9 mouse cellular contexts compared by ENCODE assay signal in the genomic region with DNA sequence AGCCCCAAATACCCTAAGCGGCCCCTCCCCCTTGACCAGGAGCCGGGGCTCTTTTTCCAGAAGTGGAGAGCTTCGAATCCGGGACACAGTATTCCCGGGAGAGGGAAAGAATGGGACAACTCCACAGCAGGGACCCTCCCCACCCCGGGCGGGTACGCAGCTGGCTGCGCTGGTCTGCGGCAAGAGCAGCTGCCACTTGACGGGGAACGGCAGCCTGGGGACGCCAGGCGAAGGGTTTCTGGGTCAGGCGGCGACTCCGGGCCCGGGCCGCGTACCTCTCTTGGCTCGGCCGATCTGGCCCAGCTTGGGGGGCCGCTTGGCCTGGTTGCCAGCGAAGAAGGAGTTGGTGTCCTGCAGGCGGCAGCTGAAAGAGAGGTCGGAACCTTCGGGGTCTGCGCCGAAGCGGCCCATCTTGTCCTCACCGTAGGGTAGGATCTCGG. TPM values are rescaled to one million over a fixed set of nuclear protein-coding genes. Genes with fewer than 3 reads are reported as not detected.
DNase-seq lines count a peak whose midpoint lies in the region; ATAC-seq lines count a peak whose summit lies in the region.
"Had no signal": no experiment of that assay in that cellular context is flagged by ENCODE, and none has a peak within 500 bp of the region (broad histone marks: within the 10 kb centered on the region; RNA-seq: fewer than 3 reads in every experiment).

No protein-coding gene starts in this region.

- under 1% methylated on average over 32 of the region's 32 CpGs for WGBS in heart, embryonic 13.5 days
- under 1% methylated on average over 32 of the region's 32 CpGs for whole genome bisulfite sequencing in embryonic facial prominence, embryonic 12.5 days
- under 1% methylated on average over 32 of the region's 32 CpGs for WGBS in intestine, embryonic 15.5 days
- 0% methylated on average over 32 of the region's 32 CpGs for WGBS in neural tube, embryonic 12.5 days

- peak overlapping the region; percentile 99 for H3K4me2 ChIP-seq in heart, embryonic 13.5 days
- H3K4me2 ChIP-seq in embryonic facial prominence, embryonic 12.5 days (replicated peaks) = peak overlapping the region; percentile 91
- peak overlapping the region; percentile 97 for H3K4me2 ChIP-seq in intestine, embryonic 15.5 days (replicated peaks)
- H3K4me2 ChIP-seq in neural tube, embryonic 12.5 days (replicated peaks) = peak overlapping the region; percentile 96

- H3K4me3 ChIP-seq in heart, embryonic 13.5 days = peak overlapping the region; percentile 75
- peak overlapping the region; percentile 68 for H3K4me3 ChIP-seq in embryonic facial prominence, embryonic 12.5 days
- H3K4me3 ChIP-seq in intestine, embryonic 15.5 days (replicated peaks) = peak overlapping the region; percentile 61
- peak overlapping the region; percentile 78 for H3K4me3 ChIP-seq in neural tube, embryonic 12.5 days

- 0 out of 2 replicates have a peak, but pooled peaks cover 8% of the 10 kb centered on the region for H3K36me3 ChIP-seq in heart, embryonic 13.5 days
- H3K36me3 ChIP-seq in embryonic facial prominence, embryonic 12.5 days = peaks cover 8% of the 10 kb centered on the region
- no peaks in the 10 kb centered on the region for H3K36me3 ChIP-seq in intestine, embryonic 15.5 days
- no peaks in the 10 kb centered on the region for H3K36me3 ChIP-seq in neural tube, embryonic 12.5 days

- intact Hi-C loops in heart, postnatal 36 days (cut with DNase I) = no loop called here
- intact Hi-C loops in left cerebral cortex, postnatal 14 days (cut with DNase I) = no loop called here

- H3K4me1 ChIP-seq in heart, embryonic 13.5 days = peaks cover 30% of the 10 kb centered on the region
- H3K4me1 ChIP-seq in embryonic facial prominence, embryonic 12.5 days = peaks cover 21% of the 10 kb centered on the region
- peaks cover 24% of the 10 kb centered on the region for H3K4me1 ChIP-seq in intestine, embryonic 15.5 days (replicated peaks)
- peaks cover 31% of the 10 kb centered on the region for H3K4me1 ChIP-seq in neural tube, embryonic 12.5 days

- H3K27me3 ChIP-seq in heart, embryonic 13.5 days (replicated peaks) = peaks cover 70% of the 10 kb centered on the region
- peaks cover 29% of the 10 kb centered on the region for H3K27me3 ChIP-seq in embryonic facial prominence, embryonic 12.5 days
- H3K27me3 ChIP-seq in intestine, embryonic 15.5 days (replicated peaks) = peaks cover 24% of the 10 kb centered on the region
- H3K27me3 ChIP-seq in neural tube, embryonic 12.5 days (replicated peaks) = no peaks in the 10 kb centered on the region; the same call in 1 of the 2 replicates

- no peak for ATAC-seq in heart, embryonic 13.5 days (ENCODE audit: extremely low read depth, insufficient number of reproducible peaks, low FRiP score, low TSS enrichment)
- ATAC-seq in CD4-positive, CD25-positive, alpha-beta regulatory T cell, adult 4 months = peak; percentile 7
- peak; percentile 7; the same call in 1 of the 2 replicates for ATAC-seq in embryonic facial prominence, embryonic 12.5 days (ENCODE audit: insufficient number of reproducible peaks, insufficient read depth, low FRiP score, low TSS enrichment)
- no peak for ATAC-seq in intestine, embryonic 15.5 days
- ATAC-seq in neural tube, embryonic 12.5 days (ENCODE audit: low FRiP score, low read depth) = peak; percentile 25

- no peak for DNase-seq in heart, postnatal 36 days
- DNase-seq in adrenal gland, postnatal 36 days = no peak
- no peak for DNase-seq in left cerebral cortex, postnatal 14 days (ENCODE audit: low spot score in 2 of 2)

- H3K9ac ChIP-seq in heart, embryonic 13.5 days = peak overlapping the region; percentile 80
- peak overlapping the region; percentile 68 for H3K9ac ChIP-seq in embryonic facial prominence, embryonic 12.5 days
- H3K9ac ChIP-seq in intestine, embryonic 15.5 days = peak overlapping the region; percentile 61
- H3K9ac ChIP-seq in neural tube, embryonic 12.5 days = peak overlapping the region; percentile 81

- no peak overlapping the region for H3K27ac ChIP-seq in heart, embryonic 13.5 days (replicated peaks)
- H3K27ac ChIP-seq in embryonic facial prominence, embryonic 12.5 days = 0 out of 2 replicates have a peak overlapping the region, but pooled peaks have one; percentile 23
- H3K27ac ChIP-seq in intestine, embryonic 15.5 days = 0 out of 2 replicates have a peak overlapping the region, but pooled peaks have one; percentile 27
- peak overlapping the region; percentile 82 for H3K27ac ChIP-seq in neural tube, embryonic 12.5 days

- no peaks in the 10 kb centered on the region for H3K9me3 ChIP-seq in heart, embryonic 13.5 days
- no peaks in the 10 kb centered on the region for H3K9me3 ChIP-seq in embryonic facial prominence, embryonic 12.5 days
- no peaks in the 10 kb centered on the region for H3K9me3 ChIP-seq in intestine, embryonic 15.5 days
- no peaks in the 10 kb centered on the region for H3K9me3 ChIP-seq in neural tube, embryonic 12.5 days

RNA-seq across cellular contexts. Expression of gene Camk2n2, which starts 0.3 kb away (rescaled TPM):
- 0.37 and 0.48 TPM in 2 replicates for polyA plus RNA-seq in heart, embryonic 13.5 days (2015; fragmentation: Nextera tagmentation; extraction: Ambion mirVana)
- total RNA-seq in heart, postnatal 36 days (2021) = 1 to 10 TPM; 1.1 to 1.2 TPM
- polyA plus RNA-seq in CD4-positive, CD25-positive, alpha-beta regulatory T cell, adult 4 months (2017; shearing (Covaris generic)) = not detected
- polyA plus RNA-seq in embryonic facial prominence, embryonic 12.5 days (2016; fragmentation: Nextera tagmentation; extraction: Ambion mirVana) = 2.1 and 2.4 TPM in 2 replicates
- polyA plus RNA-seq in intestine, embryonic 15.5 days (2015; fragmentation: Nextera tagmentation; extraction: Ambion mirVana) = 0.83 and 0.97 TPM in 2 replicates
- 11.9 and 12.3 TPM in 2 replicates for polyA plus RNA-seq in neural tube, embryonic 12.5 days (2016; fragmentation: Nextera tagmentation; extraction: Ambion mirVana)
- total RNA-seq in adrenal gland, postnatal 36 days (2021) = 100 to 1,000 TPM in 1 of 2 experiments, 10 to 100 TPM in 1; 25.3 to 128 TPM
- total RNA-seq in left cerebral cortex, postnatal 14 days (2021) = 100 to 1,000 TPM; 176 to 177 TPM

RNA-seq across cellular contexts. Expression of gene Ece2, which starts 8.9 kb away (rescaled TPM):
- 0.92 and 1.2 TPM in 2 replicates for polyA plus RNA-seq in heart, embryonic 13.5 days (2015; fragmentation: Nextera tagmentation; extraction: Ambion mirVana)
- 1 to 10 TPM in 1 of 2 experiments, under 1 TPM in 1; 0.41 to 1.2 TPM for total RNA-seq in heart, postnatal 36 days (2021)
- polyA plus RNA-seq in CD4-positive, CD25-positive, alpha-beta regulatory T cell, adult 4 months (2017; shearing (Covaris generic)) = not detected
- 7.5 and 7.7 TPM in 2 replicates for polyA plus RNA-seq in embryonic facial prominence, embryonic 12.5 days (2016; fragmentation: Nextera tagmentation; extraction: Ambion mirVana)
- 1.3 and 1.6 TPM in 2 replicates for polyA plus RNA-seq in intestine, embryonic 15.5 days (2015; fragmentation: Nextera tagmentation; extraction: Ambion mirVana)
- polyA plus RNA-seq in neural tube, embryonic 12.5 days (2016; fragmentation: Nextera tagmentation; extraction: Ambion mirVana) = 6.9 and 8.0 TPM in 2 replicates
- 10 to 100 TPM in 1 of 2 experiments, 1 to 10 TPM in 1; 8.9 to 17.5 TPM for total RNA-seq in adrenal gland, postnatal 36 days (2021)
- 10 to 100 TPM; 22.3 to 26.2 TPM for total RNA-seq in left cerebral cortex, postnatal 14 days (2021)

RNA-seq across cellular contexts. Expression of gene Alg3, which starts 9.2 kb away (rescaled TPM):
- polyA plus RNA-seq in heart, embryonic 13.5 days (2015; fragmentation: Nextera tagmentation; extraction: Ambion mirVana) = 33.3 and 35.3 TPM in 2 replicates
- 1 to 10 TPM; 8.7 to 8.8 TPM for total RNA-seq in heart, postnatal 36 days (2021)
- polyA plus RNA-seq in CD4-positive, CD25-positive, alpha-beta regulatory T cell, adult 4 months (2017; shearing (Covaris generic)) = 10 to 100 TPM; 31.9 to 41.6 TPM
- 36.9 and 39.9 TPM in 2 replicates for polyA plus RNA-seq in embryonic facial prominence, embryonic 12.5 days (2016; fragmentation: Nextera tagmentation; extraction: Ambion mirVana)
- 40.1 and 46.0 TPM in 2 replicates for polyA plus RNA-seq in intestine, embryonic 15.5 days (2015; fragmentation: Nextera tagmentation; extraction: Ambion mirVana)
- 43.3 and 44.5 TPM in 2 replicates for polyA plus RNA-seq in neural tube, embryonic 12.5 days (2016; fragmentation: Nextera tagmentation; extraction: Ambion mirVana)
- total RNA-seq in adrenal gland, postnatal 36 days (2021) = 10 to 100 TPM; 26.9 to 29.8 TPM
- total RNA-seq in left cerebral cortex, postnatal 14 days (2021) = 10 to 100 TPM; 13.0 to 14.3 TPM

RNA-seq across cellular contexts. Expression of gene Gm49333, which starts 9.4 kb away (rescaled TPM):
- polyA plus RNA-seq in heart, embryonic 13.5 days (2015; fragmentation: Nextera tagmentation; extraction: Ambion mirVana) = not detected in 2 replicates
- not detected for total RNA-seq in heart, postnatal 36 days (2021)
- polyA plus RNA-seq in CD4-positive, CD25-positive, alpha-beta regulatory T cell, adult 4 months (2017; shearing (Covaris generic)) = not detected
- polyA plus RNA-seq in embryonic facial prominence, embryonic 12.5 days (2016; fragmentation: Nextera tagmentation; extraction: Ambion mirVana) = not detected in 2 replicates
- 0.19 TPM in 1 of 2 replicates, not detected in the other for polyA plus RNA-seq in intestine, embryonic 15.5 days (2015; fragmentation: Nextera tagmentation; extraction: Ambion mirVana)
- polyA plus RNA-seq in neural tube, embryonic 12.5 days (2016; fragmentation: Nextera tagmentation; extraction: Ambion mirVana) = not detected in 2 replicates
- under 1 TPM in 1 of 2 experiments, not detected in 1; 0.26 TPM for total RNA-seq in adrenal gland, postnatal 36 days (2021)
- under 1 TPM in 1 of 2 experiments, not detected in 1; 0.34 TPM for total RNA-seq in left cerebral cortex, postnatal 14 days (2021)
- total RNA-seq: left cerebral cortex, adult 18-20 months had no signal

RNA-seq across cellular contexts. Expression of gene Eef1akmt4, which starts 9.4 kb away (rescaled TPM):
- 20.6 and 21.1 TPM in 2 replicates for polyA plus RNA-seq in heart, embryonic 13.5 days (2015; fragmentation: Nextera tagmentation; extraction: Ambion mirVana)
- 1 to 10 TPM; 6.4 to 8.0 TPM for total RNA-seq in heart, postnatal 36 days (2021)
- polyA plus RNA-seq in CD4-positive, CD25-positive, alpha-beta regulatory T cell, adult 4 months (2017; shearing (Covaris generic)) = 10 to 100 TPM; 18.8 to 21.6 TPM
- 30.5 and 31.4 TPM in 2 replicates for polyA plus RNA-seq in embryonic facial prominence, embryonic 12.5 days (2016; fragmentation: Nextera tagmentation; extraction: Ambion mirVana)
- 32.0 and 37.2 TPM in 2 replicates for polyA plus RNA-seq in intestine, embryonic 15.5 days (2015; fragmentation: Nextera tagmentation; extraction: Ambion mirVana)
- polyA plus RNA-seq in neural tube, embryonic 12.5 days (2016; fragmentation: Nextera tagmentation; extraction: Ambion mirVana) = 18.7 and 21.2 TPM in 2 replicates
- 1 to 10 TPM; 9.5 to 10.0 TPM for total RNA-seq in adrenal gland, postnatal 36 days (2021)
- 1 to 10 TPM; 1.6 to 2.6 TPM for total RNA-seq in left cerebral cortex, postnatal 14 days (2021)

Comparison
In these comparisons a context has a peak if more than half of its experiments do, and no peak if none do; other contexts are left out.
1. ATAC-seq: peak in CD4-positive, CD25-positive, alpha-beta regulatory T cell, adult 4 months (single experiment), embryonic facial prominence, embryonic 12.5 days (single experiment) and neural tube, embryonic 12.5 days (single experiment); none in heart, embryonic 13.5 days (single experiment) and intestine, embryonic 15.5 days (single experiment).
2. Peak in every context shown above with its lines, with median percentiles within 50 percentile points of each other: H3K4me2 ChIP-seq, H3K4me3 ChIP-seq and H3K9ac ChIP-seq.